19 mouse cellular contexts compared by ENCODE assay signal in genomic region chr17:29428826-29429225, GRCm38 (mm10).
A peak's percentile ranks its signal among the peaks of the same experiment; 100 is the strongest.
DNase-seq lines count a peak whose midpoint lies in the region; ATAC-seq and TF ChIP-seq lines count a peak whose summit lies in the region.
"Had no signal": no experiment of that assay in that cellular context is flagged by ENCODE, and none has a peak within 500 bp of the region (broad histone marks: within the 10 kb centered on the region; RNA-seq: fewer than 3 reads in every experiment).

No protein-coding gene starts in this region.

- no peak for ATAC-seq in hindbrain, embryonic 16.5 days
- no peak for ATAC-seq in midbrain, embryonic 15.5 days (replicated peaks)
- ATAC-seq: forebrain, embryonic 16.5 days had no signal

- TF ChIP-seq EP300 in ES-Bruce4 (IDR thresholded peaks at IDR 0.05; ENCODE audit: insufficient read depth, low read depth, low read length): no peak

- TF ChIP-seq POLR2A in ES-Bruce4 (IDR thresholded peaks at IDR 0.05; ENCODE audit: insufficient read depth, low read length): no peak

- no peak for TF ChIP-seq CTCF in ES-Bruce4 (IDR thresholded peaks at IDR 0.05; ENCODE audit: low read depth, low read length)

- 42% methylated on average over 2 of the region's 2 CpGs for WGBS in hindbrain, embryonic 10.5 days
- WGBS in hindbrain, embryonic 16.5 days: 47% methylated on average over 2 of the region's 2 CpGs
- WGBS in limb, embryonic 10.5 days: 27% methylated on average over 2 of the region's 2 CpGs
- WGBS in midbrain, embryonic 15.5 days: 43% methylated on average over 2 of the region's 2 CpGs

- no peaks in the 10 kb centered on the region for H3K36me3 ChIP-seq in hindbrain, embryonic 10.5 days
- H3K36me3 ChIP-seq in hindbrain, embryonic 16.5 days (ENCODE audit: control insufficient read depth, insufficient read depth, low read length): no peaks in the 10 kb centered on the region
- H3K36me3 ChIP-seq in ES-Bruce4 (ENCODE audit: control insufficient read depth, insufficient read depth, low read length, poor library complexity, severe bottlenecking): no peaks in the 10 kb centered on the region
- no peaks in the 10 kb centered on the region for H3K36me3 ChIP-seq in limb, embryonic 10.5 days
- no peaks in the 10 kb centered on the region for H3K36me3 ChIP-seq in midbrain, embryonic 15.5 days (replicated peaks)
- H3K36me3 ChIP-seq: heart, embryonic 15.5 days; midbrain, embryonic 12.5 days; neural tube, embryonic 15.5 days had no signal

- H3K27ac ChIP-seq in hindbrain, embryonic 10.5 days: 0 out of 2 replicates have a peak overlapping the region, but pooled peaks have one; percentile 8
- H3K27ac ChIP-seq in hindbrain, embryonic 16.5 days (ENCODE audit: low read depth, low read length): no peak overlapping the region
- H3K27ac ChIP-seq in ES-Bruce4 (ENCODE audit: insufficient read depth, low read length): peak overlapping the region; percentile 15; the same call in 1 of the 2 replicates
- 0 out of 2 replicates have a peak overlapping the region, but pooled peaks have one; percentile 8 for H3K27ac ChIP-seq in limb, embryonic 10.5 days
- no peak overlapping the region for H3K27ac ChIP-seq in midbrain, embryonic 15.5 days
- H3K27ac ChIP-seq: heart, embryonic 15.5 days; layer of hippocampus, adult 2 months; left cerebral cortex, adult 2 months; macrophage; midbrain, embryonic 12.5 days; neural tube, embryonic 15.5 days had no signal

- no peak overlapping the region for H3K9ac ChIP-seq in hindbrain, embryonic 16.5 days (ENCODE audit: low read depth, low read length)
- no peak overlapping the region for H3K9ac ChIP-seq in ES-Bruce4 (ENCODE audit: low read depth, poor library complexity, severe bottlenecking)
- H3K9ac ChIP-seq in midbrain, embryonic 15.5 days: no peak overlapping the region
- H3K9ac ChIP-seq: heart, embryonic 15.5 days; lung, embryonic 14.5 days; midbrain, embryonic 12.5 days; neural tube, embryonic 15.5 days had no signal

- 0 out of 2 replicates have a peak, but pooled peaks cover 3% of the 10 kb centered on the region for H3K9me3 ChIP-seq in hindbrain, embryonic 10.5 days
- no peaks in the 10 kb centered on the region for H3K9me3 ChIP-seq in hindbrain, embryonic 16.5 days (ENCODE audit: control insufficient read depth, low read length)
- no peaks in the 10 kb centered on the region for H3K9me3 ChIP-seq in ES-Bruce4 (replicated peaks; ENCODE audit: control insufficient read depth, insufficient read depth, low read length, poor library complexity, severe bottlenecking)
- H3K9me3 ChIP-seq in limb, embryonic 10.5 days (replicated peaks): no peaks in the 10 kb centered on the region
- no peaks in the 10 kb centered on the region for H3K9me3 ChIP-seq in midbrain, embryonic 15.5 days
- H3K9me3 ChIP-seq: heart, embryonic 15.5 days; neural tube, embryonic 15.5 days had no signal

- H3K4me3 ChIP-seq in hindbrain, embryonic 10.5 days: no peak overlapping the region
- no peak overlapping the region for H3K4me3 ChIP-seq in hindbrain, embryonic 16.5 days (ENCODE audit: low read length)
- no peak overlapping the region for H3K4me3 ChIP-seq in ES-Bruce4 (ENCODE audit: low read depth, low read length)
- no peak overlapping the region for H3K4me3 ChIP-seq in limb, embryonic 10.5 days
- H3K4me3 ChIP-seq in midbrain, embryonic 15.5 days: no peak overlapping the region
- H3K4me3 ChIP-seq: heart, embryonic 15.5 days; layer of hippocampus, adult 2 months; left cerebral cortex, adult 2 months; midbrain, embryonic 12.5 days; neural tube, embryonic 15.5 days had no signal

- H3K27me3 ChIP-seq in hindbrain, embryonic 10.5 days (ENCODE audit: insufficient read depth, poor library complexity, severe bottlenecking): no peaks in the 10 kb centered on the region
- no peaks in the 10 kb centered on the region for H3K27me3 ChIP-seq in hindbrain, embryonic 16.5 days (replicated peaks; ENCODE audit: control insufficient read depth, insufficient read depth, low read length)
- no peaks in the 10 kb centered on the region for H3K27me3 ChIP-seq in ES-Bruce4 (ENCODE audit: control insufficient read depth, insufficient read depth, low read length, poor library complexity, severe bottlenecking)
- no peaks in the 10 kb centered on the region for H3K27me3 ChIP-seq in limb, embryonic 10.5 days (ENCODE audit: low read depth, poor library complexity, severe bottlenecking)
- H3K27me3 ChIP-seq in midbrain, embryonic 15.5 days (replicated peaks): no peaks in the 10 kb centered on the region
- H3K27me3 ChIP-seq: heart, embryonic 15.5 days; midbrain, embryonic 12.5 days; neural tube, embryonic 15.5 days had no signal

- H3K4me2 ChIP-seq in hindbrain, embryonic 16.5 days (ENCODE audit: low read length): no peak overlapping the region
- H3K4me2 ChIP-seq in midbrain, embryonic 15.5 days: no peak overlapping the region
- H3K4me2 ChIP-seq: heart, embryonic 15.5 days; lung, embryonic 14.5 days; midbrain, embryonic 12.5 days; neural tube, embryonic 15.5 days had no signal

- H3K4me1 ChIP-seq in hindbrain, embryonic 10.5 days (replicated peaks): peaks cover 39% of the 10 kb centered on the region
- H3K4me1 ChIP-seq in hindbrain, embryonic 16.5 days (ENCODE audit: control insufficient read depth, insufficient read depth, low read depth, low read length): no peaks in the 10 kb centered on the region
- peaks cover 7% of the 10 kb centered on the region for H3K4me1 ChIP-seq in ES-Bruce4 (ENCODE audit: control insufficient read depth, insufficient read depth, low read length)
- peaks cover 33% of the 10 kb centered on the region for H3K4me1 ChIP-seq in limb, embryonic 10.5 days
- H3K4me1 ChIP-seq in midbrain, embryonic 15.5 days: no peaks in the 10 kb centered on the region
- H3K4me1 ChIP-seq: midbrain, embryonic 12.5 days; neural tube, embryonic 15.5 days had no signal

- DNase-seq in hindbrain, embryonic 10.5 days (ENCODE audit: low spot score): no peak
- DNase-seq in A20 (ENCODE audit: low read depth, low spot score): peak; percentile 47
- DNase-seq in limb, embryonic 10.5 days (ENCODE audit: low spot score): no peak
- no peak for DNase-seq in cerebellum, adult 11 months
- no peak for DNase-seq in Muller cell, postnatal 12 days (ENCODE audit: inconsistent ontology term)
- DNase-seq: cerebellum, adult 18-20 months; kidney, adult 11 months; lung, embryonic 14.5 days; retina, postnatal 1 day had no signal

Comparison
In these comparisons a context has a peak if more than half of its experiments do, and no peak if none do; other contexts are left out.
1. H3K27ac ChIP-seq: peak in hindbrain, embryonic 10.5 days (single experiment), ES-Bruce4 (single experiment) and limb, embryonic 10.5 days (single experiment); none in hindbrain, embryonic 16.5 days (single experiment) and midbrain, embryonic 15.5 days (single experiment).